Mouse (Mus musculus): Measurements from ENCODE around the gene Chsy1.

Gene Chsy1

GRCm38 (mm10) chr7:66218193-66219014 is 109.1 kb downstream of the Chsy1 start:
- peak; percentile 25 for DNase-seq

- no peak for DNase-seq
Observed at GRCm38 (mm10) chr7:66219028-66219793, 109.9 kb downstream of the Chsy1 start.

DNA sequence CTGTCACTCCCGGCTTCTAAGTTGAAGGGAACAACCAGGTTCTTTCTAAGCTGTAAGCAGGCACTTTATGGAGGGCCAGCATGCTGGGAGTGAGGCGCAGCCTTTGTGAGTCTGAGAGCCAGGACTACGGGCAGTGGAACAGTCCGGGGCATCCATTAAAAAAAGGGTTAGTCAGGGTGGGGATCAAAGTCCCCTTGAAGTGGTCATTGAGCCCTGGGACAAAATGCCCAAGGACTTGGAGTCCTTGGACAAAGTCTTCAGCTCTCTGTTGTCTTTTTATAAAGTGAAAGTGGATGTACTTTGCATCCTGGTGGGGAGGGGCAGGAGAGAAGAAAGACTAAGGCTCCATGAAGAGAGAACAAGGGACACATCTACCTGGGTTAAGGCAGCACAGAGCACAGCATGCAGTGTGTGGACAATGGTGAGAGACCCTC is 110.5 kb downstream of the Chsy1 start:
- peak; percentile 43 for DNase-seq

- peak; percentile 53 for DNase-seq
Observed at GRCm38 (mm10) chr7:66222621-66223091, 113.3 kb downstream of the Chsy1 start.

Data from kidney, adult 18-20 months (tissue).